Comparison of ENCODE assay signal across 21 mouse cellular contexts in the genomic region with DNA sequence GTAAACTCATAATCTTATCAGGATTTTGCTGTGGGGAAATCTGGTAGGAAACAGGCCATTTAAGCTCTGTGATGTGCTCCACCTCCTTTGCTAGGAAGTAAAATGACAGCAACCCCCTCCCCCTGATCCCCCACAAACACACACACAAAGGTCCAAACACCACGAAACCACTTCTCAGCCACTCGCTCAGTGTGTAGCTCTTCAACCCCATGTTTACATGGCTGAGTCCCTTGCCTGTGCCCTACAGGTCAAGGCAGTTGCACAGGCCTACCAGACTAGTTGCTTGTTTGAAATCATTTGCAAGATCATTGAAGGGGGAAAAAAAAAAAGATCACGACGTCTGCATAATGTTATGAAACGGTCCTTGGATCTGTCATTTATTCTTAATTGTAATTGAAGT. TPM values are rescaled to one million over a fixed set of nuclear protein-coding genes. Genes with fewer than 3 reads are reported as not detected.
DNase-seq lines count a peak whose midpoint lies in the region; ATAC-seq and TF ChIP-seq lines count a peak whose summit lies in the region.
"Had no signal": no experiment of that assay in that cellular context is flagged by ENCODE, and none has a peak within 500 bp of the region (broad histone marks: within the 10 kb centered on the region; RNA-seq: fewer than 3 reads in every experiment).

No protein-coding gene starts in this region.

- H3K27me3 ChIP-seq in forebrain, embryonic 12.5 days, result no peaks in the 10 kb centered on the region
- H3K27me3 ChIP-seq in forebrain, embryonic 13.5 days, result no peaks in the 10 kb centered on the region
- no peaks in the 10 kb centered on the region for H3K27me3 ChIP-seq in intestine, embryonic 14.5 days (replicated peaks; ENCODE audit: control insufficient read depth, insufficient read depth, low read length)
- H3K27me3 ChIP-seq in intestine, embryonic 15.5 days (replicated peaks), result no peaks in the 10 kb centered on the region; the same call in 1 of the 2 replicates
- H3K27me3 ChIP-seq in liver, embryonic 13.5 days, result peaks cover 13% of the 10 kb centered on the region
- peaks cover 18% of the 10 kb centered on the region for H3K27me3 ChIP-seq in liver, embryonic 12.5 days (replicated peaks)
- no peaks in the 10 kb centered on the region for H3K27me3 ChIP-seq in liver, postnatal 0 days (ENCODE audit: insufficient read depth, low read length)
- H3K27me3 ChIP-seq: embryonic facial prominence, embryonic 13.5 days; forebrain, embryonic 15.5 days; hindbrain, embryonic 12.5 days had no signal

- no peak overlapping the region for H3K9ac ChIP-seq in forebrain, embryonic 12.5 days
- no peak overlapping the region for H3K9ac ChIP-seq in forebrain, embryonic 13.5 days
- H3K9ac ChIP-seq in intestine, embryonic 14.5 days (ENCODE audit: low read length), result no peak overlapping the region
- H3K9ac ChIP-seq in intestine, embryonic 15.5 days, result no peak overlapping the region
- no peak overlapping the region for H3K9ac ChIP-seq in liver, embryonic 13.5 days
- H3K9ac ChIP-seq in liver, embryonic 12.5 days, result no peak overlapping the region
- H3K9ac ChIP-seq in liver, postnatal 0 days (replicated peaks), result no peak overlapping the region
- H3K9ac ChIP-seq: embryonic facial prominence, embryonic 13.5 days; forebrain, embryonic 15.5 days; hindbrain, embryonic 12.5 days had no signal

- H3K4me1 ChIP-seq in forebrain, embryonic 12.5 days, result peaks cover 31% of the 10 kb centered on the region
- peaks cover 46% of the 10 kb centered on the region for H3K4me1 ChIP-seq in forebrain, embryonic 13.5 days
- no peaks in the 10 kb centered on the region for H3K4me1 ChIP-seq in intestine, embryonic 14.5 days (replicated peaks; ENCODE audit: control insufficient read depth, insufficient read depth, low read length)
- 0 out of 2 replicates have a peak, but pooled peaks cover 1% of the 10 kb centered on the region for H3K4me1 ChIP-seq in intestine, embryonic 15.5 days (replicated peaks)
- H3K4me1 ChIP-seq in liver, embryonic 13.5 days (replicated peaks), result peaks cover 17% of the 10 kb centered on the region
- H3K4me1 ChIP-seq in liver, embryonic 12.5 days, result peaks cover 13% of the 10 kb centered on the region; the same call in 1 of the 2 replicates
- peaks cover 11% of the 10 kb centered on the region; the same call in 1 of the 2 replicates for H3K4me1 ChIP-seq in liver, postnatal 0 days (ENCODE audit: insufficient read depth)

- H3K4me2 ChIP-seq in forebrain, embryonic 12.5 days, result no peak overlapping the region
- no peak overlapping the region for H3K4me2 ChIP-seq in forebrain, embryonic 13.5 days
- H3K4me2 ChIP-seq in intestine, embryonic 14.5 days (ENCODE audit: low read length), result no peak overlapping the region
- no peak overlapping the region for H3K4me2 ChIP-seq in intestine, embryonic 15.5 days (replicated peaks)
- no peak overlapping the region for H3K4me2 ChIP-seq in liver, embryonic 13.5 days
- no peak overlapping the region for H3K4me2 ChIP-seq in liver, embryonic 12.5 days
- H3K4me2 ChIP-seq in liver, postnatal 0 days (ENCODE audit: low read depth, low read length), result no peak overlapping the region
- H3K4me2 ChIP-seq: embryonic facial prominence, embryonic 13.5 days; forebrain, embryonic 15.5 days; hindbrain, embryonic 12.5 days had no signal

- no peak for TF ChIP-seq CTCF in liver, postnatal 0 days (IDR thresholded peaks at IDR 0.05; ENCODE audit: low read depth)

- DNase-seq in intestine, embryonic 14.5 days (ENCODE audit: low spot score), result peak; percentile 41
- no peak for DNase-seq in liver, embryonic 13.5 days
- DNase-seq in liver, postnatal 0 days, result peak; percentile 10
- DNase-seq: adrenal gland, postnatal 10 days; B cell, adult 2 months; cerebellum, adult 11-12 months; cerebellum, adult 9-10 months; cerebellum, postnatal 25 days; gastrocnemius, postnatal 10 days; heart, postnatal 10 days; heart, postnatal 4 days had no signal

- no peak for ATAC-seq in forebrain, embryonic 12.5 days (ENCODE audit: low FRiP score)
- ATAC-seq in forebrain, embryonic 13.5 days, result no peak
- no peak for ATAC-seq in intestine, embryonic 14.5 days (replicated peaks; ENCODE audit: low FRiP score, low TSS enrichment, low read depth)
- ATAC-seq in intestine, embryonic 15.5 days, result no peak
- ATAC-seq in liver, embryonic 13.5 days (ENCODE audit: low read depth), result no peak
- ATAC-seq in liver, embryonic 12.5 days, result no peak
- peak; percentile 31; the same call in 1 of the 2 replicates for ATAC-seq in liver, postnatal 0 days
- ATAC-seq: CD4-positive, CD25-positive, alpha-beta regulatory T cell, adult 4 months; forebrain, embryonic 15.5 days; hindbrain, embryonic 16.5 days had no signal

- H3K4me3 ChIP-seq in forebrain, embryonic 12.5 days (replicated peaks), result no peak overlapping the region
- no peak overlapping the region for H3K4me3 ChIP-seq in forebrain, embryonic 13.5 days
- H3K4me3 ChIP-seq in intestine, embryonic 14.5 days (ENCODE audit: low read depth, low read length), result no peak overlapping the region
- H3K4me3 ChIP-seq in intestine, embryonic 15.5 days (replicated peaks), result no peak overlapping the region
- no peak overlapping the region for H3K4me3 ChIP-seq in liver, embryonic 13.5 days (replicated peaks)
- H3K4me3 ChIP-seq in liver, embryonic 12.5 days, result no peak overlapping the region
- no peak overlapping the region for H3K4me3 ChIP-seq in liver, postnatal 0 days (ENCODE audit: low read depth, low read length)
- H3K4me3 ChIP-seq: embryonic facial prominence, embryonic 13.5 days; forebrain, embryonic 15.5 days; hindbrain, embryonic 12.5 days had no signal

- H3K36me3 ChIP-seq in forebrain, embryonic 12.5 days (replicated peaks), result peaks cover 8% of the 10 kb centered on the region; the same call in 1 of the 2 replicates
- H3K36me3 ChIP-seq in forebrain, embryonic 13.5 days (ENCODE audit: poor library complexity, severe bottlenecking), result peaks cover 8% of the 10 kb centered on the region; the same call in 1 of the 2 replicates
- no peaks in the 10 kb centered on the region for H3K36me3 ChIP-seq in intestine, embryonic 14.5 days (ENCODE audit: control insufficient read depth, insufficient read depth, low read length)
- no peaks in the 10 kb centered on the region for H3K36me3 ChIP-seq in intestine, embryonic 15.5 days
- H3K36me3 ChIP-seq in liver, embryonic 13.5 days, result no peaks in the 10 kb centered on the region
- H3K36me3 ChIP-seq in liver, embryonic 12.5 days, result no peaks in the 10 kb centered on the region
- H3K36me3 ChIP-seq in liver, postnatal 0 days (replicated peaks; ENCODE audit: insufficient read depth, low read length), result no peaks in the 10 kb centered on the region
- H3K36me3 ChIP-seq: embryonic facial prominence, embryonic 13.5 days had no signal

- 0 out of 2 replicates have a peak overlapping the region, but pooled peaks have one; percentile 13 for H3K27ac ChIP-seq in forebrain, embryonic 12.5 days
- H3K27ac ChIP-seq in forebrain, embryonic 13.5 days, result no peak overlapping the region
- no peak overlapping the region for H3K27ac ChIP-seq in intestine, embryonic 14.5 days (ENCODE audit: low read depth)
- H3K27ac ChIP-seq in intestine, embryonic 15.5 days, result no peak overlapping the region
- peak overlapping the region; percentile 34 for H3K27ac ChIP-seq in liver, embryonic 13.5 days
- H3K27ac ChIP-seq in liver, embryonic 12.5 days, result no peak overlapping the region
- H3K27ac ChIP-seq in liver, postnatal 0 days (ENCODE audit: low read depth), result no peak overlapping the region
- H3K27ac ChIP-seq: embryonic facial prominence, embryonic 13.5 days; forebrain, embryonic 15.5 days; hindbrain, embryonic 12.5 days had no signal

- 0 out of 2 replicates have a peak, but pooled peaks cover 3% of the 10 kb centered on the region for H3K9me3 ChIP-seq in forebrain, embryonic 12.5 days
- peaks cover 4% of the 10 kb centered on the region; the same call in 1 of the 2 replicates for H3K9me3 ChIP-seq in forebrain, embryonic 13.5 days (replicated peaks)
- no peaks in the 10 kb centered on the region for H3K9me3 ChIP-seq in intestine, embryonic 14.5 days (ENCODE audit: control insufficient read depth, low read length)
- H3K9me3 ChIP-seq in intestine, embryonic 15.5 days, result no peaks in the 10 kb centered on the region
- H3K9me3 ChIP-seq in liver, embryonic 13.5 days (replicated peaks), result no peaks in the 10 kb centered on the region
- H3K9me3 ChIP-seq in liver, embryonic 12.5 days (replicated peaks), result no peaks in the 10 kb centered on the region
- H3K9me3 ChIP-seq in liver, postnatal 0 days (ENCODE audit: low read length), result no peaks in the 10 kb centered on the region
- H3K9me3 ChIP-seq: embryonic facial prominence, embryonic 13.5 days; forebrain, embryonic 15.5 days; G1E; hindbrain, embryonic 12.5 days had no signal

- no peak for TF ChIP-seq EP300 in liver, postnatal 0 days (IDR thresholded peaks at IDR 0.05; ENCODE audit: low read depth)

- 67% methylated on average over 5 of the region's 5 CpGs for WGBS in forebrain, embryonic 12.5 days
- WGBS in forebrain, embryonic 13.5 days, result 55% methylated on average over 5 of the region's 5 CpGs
- WGBS in intestine, embryonic 14.5 days, result 56% methylated on average over 5 of the region's 5 CpGs
- WGBS in intestine, embryonic 15.5 days, result 68% methylated on average over 5 of the region's 5 CpGs
- WGBS in liver, embryonic 13.5 days (ENCODE audit: insufficient replicate concordance), result 56% methylated on average over 5 of the region's 5 CpGs
- WGBS in liver, embryonic 12.5 days (ENCODE audit: insufficient replicate concordance), result 55% methylated on average over 5 of the region's 5 CpGs
- 58% methylated on average over 5 of the region's 5 CpGs for WGBS in liver, postnatal 0 days (ENCODE audit: insufficient replicate concordance)

RNA-seq across cellular contexts. Expression of gene Qk, which starts 9.8 kb away (rescaled TPM):
- 63.0 and 69.3 TPM in 2 replicates for polyA plus RNA-seq in forebrain, embryonic 12.5 days (2016; fragmentation: Nextera tagmentation; extraction: Ambion mirVana)
- 54.1 and 56.1 TPM in 2 replicates for polyA plus RNA-seq in forebrain, embryonic 13.5 days (2015; fragmentation: Nextera tagmentation; extraction: Ambion mirVana)
- 23.1 and 26.8 TPM in 2 replicates for polyA plus RNA-seq in intestine, embryonic 14.5 days (2014; fragmentation: Nextera tagmentation; extraction: Ambion mirVana)
- 12.6 and 13.0 TPM in 2 replicates for polyA plus RNA-seq in intestine, embryonic 15.5 days (2015; fragmentation: Nextera tagmentation; extraction: Ambion mirVana)
- polyA plus RNA-seq in liver, embryonic 13.5 days (2015; fragmentation: Nextera tagmentation; extraction: Ambion mirVana), result 7.6 and 9.1 TPM in 2 replicates
- polyA plus RNA-seq in liver, embryonic 12.5 days (2016; fragmentation: Nextera tagmentation; extraction: Ambion mirVana), result 8.2 and 8.5 TPM in 2 replicates
- 9.1 and 9.9 TPM in 2 replicates for polyA plus RNA-seq in liver, postnatal 0 days (2015; fragmentation: Nextera tagmentation; extraction: Ambion mirVana)

Comparison
In these comparisons a context has a peak if more than half of its experiments do, and no peak if none do; other contexts are left out.
1. H3K27ac ChIP-seq: peak in forebrain, embryonic 12.5 days (single experiment) and liver, embryonic 13.5 days (single experiment); none in forebrain, embryonic 13.5 days (single experiment), intestine, embryonic 14.5 days (single experiment), intestine, embryonic 15.5 days (single experiment), liver, embryonic 12.5 days (single experiment) and liver, postnatal 0 days (single experiment).